Mouse (Mus musculus) adrenal gland, adult 2 months (tissue): Measurements from ENCODE around the gene Slc37a4. TPM values are rescaled to one million over a fixed set of nuclear protein-coding genes. Genes with fewer than 3 reads are reported as not detected.
"Not testable (repeated sequence)": the region's sequence is repeated elsewhere in the genome, so short reads cannot be mapped to it uniquely, and the experiment has no call there.

Experiments
- DNase-seq: peaks from one replicate; pipeline ENCODE4 v3.0.0; 2021
- microRNA-seq, 2 experiments: library from miRNA; unstranded; fragments of <30 nt; microRNA quantifications; one replicate each; pipeline ENCODE4 v1.2.0; 2021
- polyA plus RNA-seq: library from polyadenylated mRNA; depleted of rRNA; stranded (reverse); fragments of >200 nt; gene quantifications from 2 replicates; pipeline ENCODE4 v1.2.3, GENCODE M21; 2012; rRNA removed
- total RNA-seq, 2 experiments: library from RNA; stranded (reverse); gene quantifications; 2 replicates each; pipeline ENCODE4 v1.2.3; 2021

Slc37a4 gene
- total and polyA plus RNA-seq, 3 experiments = 14.4 to 27.9 (median 15.6) TPM

- no peak for DNase-seq
Measured at GRCm38 (mm10) chr9:44440961-44441360, 44.3 kb downstream of the Slc37a4 start, which contains the start of gene Foxr1. Foxr1 (minus strand) TSS chr9:44441136.

GRCm38 (mm10) chr9:44444402-44445025 is 47.9 kb downstream of the Slc37a4 start:
- DNase-seq = not testable (repeated sequence)

GRCm38 (mm10) chr9:44450387-44450786 is 53.7 kb downstream of the Slc37a4 start:
- DNase-seq = no peak

Small RNAs within 50 kb of the gene (microRNA-seq; reads per million reads assigned to microRNA genes)
- 0.44 to 1.2 reads per million in 2 experiments for gene Mir7085

Other genes starting within 250 kb of the Slc37a4 start
- 10 to 100 TPM; 26.2 to 31.5 TPM for gene Cbl, start 162.8 kb upstream of the Slc37a4 start, total RNA-seq
- 7.8 and 8.7 TPM in 2 replicates for gene Cbl, start 162.8 kb upstream of the Slc37a4 start, polyA plus RNA-seq
- 1 to 10 TPM; 2.7 to 3.4 TPM for gene Ccdc153, start 156.2 kb upstream of the Slc37a4 start, total RNA-seq
- gene Ccdc153, start 156.2 kb upstream of the Slc37a4 start, polyA plus RNA-seq = 0.26 and 0.63 TPM in 2 replicates
- gene Pdzd3, start 145.4 kb upstream of the Slc37a4 start, total RNA-seq = not detected
- 0.06 TPM in 1 of 2 replicates, not detected in the other for gene Pdzd3, start 145.4 kb upstream of the Slc37a4 start, polyA plus RNA-seq
- 10 to 100 TPM; 15.7 to 27.8 TPM for gene Nlrx1, start 128.3 kb upstream of the Slc37a4 start, total RNA-seq
- gene Nlrx1, start 128.3 kb upstream of the Slc37a4 start, polyA plus RNA-seq = 25.3 and 27.7 TPM in 2 replicates
- gene Abcg4, start 108.2 kb upstream of the Slc37a4 start, total RNA-seq = 10 to 100 TPM; 27.1 to 41.4 TPM
- gene Abcg4, start 108.2 kb upstream of the Slc37a4 start, polyA plus RNA-seq = 84.3 and 86.8 TPM in 2 replicates
- gene Hinfp, start 91.2 kb upstream of the Slc37a4 start, total RNA-seq = 10 to 100 TPM; 16.6 to 24.9 TPM
- 13.5 and 13.8 TPM in 2 replicates for gene Hinfp, start 91.2 kb upstream of the Slc37a4 start, polyA plus RNA-seq
- 10 to 100 TPM; 46.1 to 59.0 TPM for gene C2cd2l, start 76.6 kb upstream of the Slc37a4 start, total RNA-seq
- 100 and 106 TPM in 2 replicates for gene C2cd2l, start 76.6 kb upstream of the Slc37a4 start, polyA plus RNA-seq
- gene Dpagt1, start 70.8 kb upstream of the Slc37a4 start, total RNA-seq = 10 to 100 TPM; 28.2 to 36.1 TPM
- gene Dpagt1, start 70.8 kb upstream of the Slc37a4 start, polyA plus RNA-seq = 55.8 and 68.2 TPM in 2 replicates
- gene H2afx, start 62.2 kb upstream of the Slc37a4 start, total RNA-seq = 10 to 100 TPM; 28.1 to 37.4 TPM
- gene H2afx, start 62.2 kb upstream of the Slc37a4 start, polyA plus RNA-seq = 124 and 134 TPM in 2 replicates
- gene Hmbs, start 52.6 kb upstream of the Slc37a4 start, total RNA-seq = 10 to 100 TPM; 80.7 to 92.6 TPM
- gene Hmbs, start 52.6 kb upstream of the Slc37a4 start, polyA plus RNA-seq = 75.0 and 80.6 TPM in 2 replicates
- 10 to 100 TPM; 57.9 to 58.4 TPM for gene Vps11, start 35.2 kb upstream of the Slc37a4 start, total RNA-seq
- 32.2 and 39.4 TPM in 2 replicates for gene Vps11, start 35.2 kb upstream of the Slc37a4 start, polyA plus RNA-seq
- 100 to 1,000 TPM; 177 to 230 TPM for gene Hyou1, start 17.4 kb upstream of the Slc37a4 start, total RNA-seq
- gene Hyou1, start 17.4 kb upstream of the Slc37a4 start, polyA plus RNA-seq = 64.3 and 127 TPM in 2 replicates
- 1,000 to 10,000 TPM; 1,025 to 1,177 TPM for gene Rps25, start 10.3 kb downstream of the Slc37a4 start, total RNA-seq
- gene Rps25, start 10.3 kb downstream of the Slc37a4 start, polyA plus RNA-seq = 21.7 and 23.2 TPM in 2 replicates
- 10 to 100 TPM; 81.3 to 92.1 TPM for gene Trappc4, start 10.7 kb downstream of the Slc37a4 start, total RNA-seq
- gene Trappc4, start 10.7 kb downstream of the Slc37a4 start, polyA plus RNA-seq = 44.2 and 51.2 TPM in 2 replicates
- 10 to 100 TPM; 14.5 to 21.1 TPM for gene Ccdc84, start 21.7 kb downstream of the Slc37a4 start, total RNA-seq
- gene Ccdc84, start 21.7 kb downstream of the Slc37a4 start, polyA plus RNA-seq = 12.3 and 23.7 TPM in 2 replicates
- not detected for gene Foxr1, start 44.3 kb downstream of the Slc37a4 start, total RNA-seq
- gene Foxr1, start 44.3 kb downstream of the Slc37a4 start, polyA plus RNA-seq = not detected in 2 replicates
- gene Upk2, start 58.1 kb downstream of the Slc37a4 start, total RNA-seq = not detected
- not detected in 2 replicates for gene Upk2, start 58.1 kb downstream of the Slc37a4 start, polyA plus RNA-seq
- gene Bcl9l, start 86.0 kb downstream of the Slc37a4 start, total RNA-seq = 10 to 100 TPM; 41.9 to 61.1 TPM
- gene Bcl9l, start 86.0 kb downstream of the Slc37a4 start, polyA plus RNA-seq = 62.7 and 64.5 TPM in 2 replicates
- gene Cxcr5, start 165.0 kb downstream of the Slc37a4 start, total RNA-seq = under 1 TPM in 1 of 2 experiments, not detected in 1; 0.17 TPM
- 0.15 and 0.26 TPM in 2 replicates for gene Cxcr5, start 165.0 kb downstream of the Slc37a4 start, polyA plus RNA-seq
- gene Ddx6, start 208.0 kb downstream of the Slc37a4 start, total RNA-seq = 100 to 1,000 TPM; 114 to 121 TPM
- gene Ddx6, start 208.0 kb downstream of the Slc37a4 start, polyA plus RNA-seq = 7.2 and 9.1 TPM in 2 replicates